Mouse (Mus musculus) cerebellum, postnatal 36 days (tissue): ENCODE data around the gene H2-Oa.
"Not testable (repeated sequence)": the region's sequence is repeated elsewhere in the genome, so short reads cannot be mapped to it uniquely, and the experiment has no call there.

ENCODE experiments used
- DNase-seq, 2 experiments: peaks; one replicate each; pipeline ENCODE4 v3.0.0; 2021 to 2022; ENCODE audit warnings: mixed read lengths in 2 of 2

H2-Oa gene

DNA sequence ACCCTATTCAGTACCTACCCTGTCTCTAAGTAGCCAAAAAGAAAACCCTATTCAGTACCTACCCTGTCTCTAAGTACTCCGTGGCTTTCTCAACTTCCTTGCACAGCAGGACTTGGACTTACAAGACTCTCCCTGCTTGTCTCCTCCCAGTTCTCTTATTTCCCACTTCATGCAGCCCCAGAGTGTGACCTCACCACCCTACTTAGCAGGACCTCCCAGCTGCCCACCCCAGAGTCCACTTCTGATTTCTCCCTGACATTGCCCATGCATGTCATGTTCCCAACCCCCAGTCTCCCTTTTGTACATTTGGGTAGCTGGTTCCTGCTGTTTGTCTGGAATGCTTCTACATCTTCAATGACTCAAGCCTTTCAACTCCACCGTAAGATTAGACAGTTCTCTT, 31.4 kb downstream of the H2-Oa start:
- no peak for DNase-seq

DNA sequence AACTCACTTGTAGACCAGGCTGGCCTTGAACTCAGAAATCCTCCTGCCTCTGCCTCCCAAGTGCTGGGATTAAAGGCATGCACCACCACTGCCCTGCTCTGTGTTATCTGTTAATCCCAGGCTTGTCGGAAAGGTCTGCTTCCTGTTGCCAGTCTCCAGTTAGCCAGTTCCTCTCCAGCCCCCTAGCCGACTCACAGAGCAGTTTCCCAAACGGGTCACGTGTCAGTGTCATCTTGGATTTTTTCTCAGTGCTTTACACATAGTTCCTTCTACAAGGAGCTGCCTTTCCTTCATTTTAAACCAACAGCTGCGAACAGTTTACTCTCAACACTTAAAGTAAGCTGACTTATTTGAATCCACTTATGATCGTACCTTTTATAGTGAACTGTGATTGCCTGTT, 32.5 kb downstream of the H2-Oa start:
- DNase-seq, result no peak

DNA sequence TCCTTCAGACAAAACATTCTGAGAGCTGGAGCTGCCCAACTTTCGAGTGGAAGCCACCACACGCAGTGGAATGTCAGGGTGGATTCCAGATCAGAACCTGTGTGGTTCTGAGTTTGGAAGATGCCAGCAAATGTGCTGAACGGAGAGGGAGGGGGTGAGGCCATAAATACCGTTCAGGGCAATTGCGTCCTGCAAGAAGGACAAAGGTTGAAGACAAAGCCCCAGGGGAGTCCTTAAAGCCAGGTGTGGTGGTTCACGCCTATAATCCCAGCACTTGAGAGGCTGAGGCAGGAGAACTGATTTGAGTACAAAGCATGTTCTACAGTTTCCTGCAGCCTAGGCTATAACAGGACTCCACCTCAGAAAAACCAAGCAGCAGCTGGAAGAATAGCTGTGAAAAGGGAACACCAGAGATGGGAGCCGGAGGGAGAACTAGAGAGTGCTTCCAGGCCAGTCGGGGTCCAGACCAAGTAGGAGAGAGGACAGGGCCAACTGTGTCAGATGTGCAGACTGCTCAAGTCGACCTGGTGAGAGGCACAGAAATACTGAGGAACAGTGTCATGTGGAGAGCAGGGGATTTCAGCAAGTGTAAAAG, 34.8 kb downstream of the H2-Oa start:
- no peak for DNase-seq

DNA sequence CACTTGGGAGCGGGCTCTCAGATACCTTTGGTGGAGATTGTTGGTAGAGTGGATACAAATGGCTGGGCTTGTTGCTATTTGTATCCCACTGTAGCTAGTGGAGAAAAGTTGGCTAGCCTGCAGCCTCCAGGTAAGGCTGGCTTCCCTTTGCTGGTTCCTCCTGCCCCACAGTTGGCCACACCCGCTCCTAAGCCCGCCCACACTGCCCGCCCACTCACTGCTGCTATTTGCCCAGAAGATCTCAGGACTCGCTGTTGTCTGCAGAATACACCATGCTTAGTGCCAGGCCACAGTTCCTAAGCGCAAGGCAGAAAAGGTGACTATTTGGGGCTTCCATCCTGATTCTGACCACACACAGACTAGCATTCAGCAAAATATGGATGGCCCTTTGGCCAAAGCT, 35.3 kb downstream of the H2-Oa start:
- DNase-seq, result peak; percentile 65 to 75

DNA sequence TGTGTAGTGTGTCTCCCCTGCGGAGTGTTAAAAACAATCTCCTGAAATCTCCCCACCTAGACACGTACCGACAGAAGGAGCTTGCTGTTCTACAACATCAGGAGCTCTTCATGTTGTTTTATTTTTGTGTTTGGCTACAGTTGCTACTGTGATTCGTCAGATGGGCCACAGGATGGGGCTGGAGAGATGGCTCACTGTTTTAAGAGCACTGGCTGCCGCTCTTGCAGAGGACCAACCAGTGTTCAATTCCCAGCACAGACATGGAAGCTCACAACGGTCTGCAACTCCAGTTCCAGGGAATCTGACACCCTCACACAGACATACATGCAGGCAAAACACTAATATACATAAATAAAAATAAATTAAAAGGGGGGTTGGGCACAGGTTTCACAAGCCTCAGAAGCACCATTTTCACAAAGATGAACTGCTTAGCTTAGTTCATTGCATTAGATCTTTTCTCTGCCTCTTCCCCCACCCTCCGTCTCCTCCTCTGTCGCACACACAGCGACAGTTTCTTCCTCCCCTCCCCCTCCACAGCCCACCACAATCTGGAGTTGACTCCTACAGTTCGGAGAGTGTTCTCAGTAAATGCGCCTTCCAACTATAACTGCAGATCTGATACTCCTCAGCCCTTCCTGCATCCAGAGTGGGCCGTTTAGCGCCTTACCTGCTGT, 36.3 kb downstream of the H2-Oa start:
- no peak for DNase-seq

DNA sequence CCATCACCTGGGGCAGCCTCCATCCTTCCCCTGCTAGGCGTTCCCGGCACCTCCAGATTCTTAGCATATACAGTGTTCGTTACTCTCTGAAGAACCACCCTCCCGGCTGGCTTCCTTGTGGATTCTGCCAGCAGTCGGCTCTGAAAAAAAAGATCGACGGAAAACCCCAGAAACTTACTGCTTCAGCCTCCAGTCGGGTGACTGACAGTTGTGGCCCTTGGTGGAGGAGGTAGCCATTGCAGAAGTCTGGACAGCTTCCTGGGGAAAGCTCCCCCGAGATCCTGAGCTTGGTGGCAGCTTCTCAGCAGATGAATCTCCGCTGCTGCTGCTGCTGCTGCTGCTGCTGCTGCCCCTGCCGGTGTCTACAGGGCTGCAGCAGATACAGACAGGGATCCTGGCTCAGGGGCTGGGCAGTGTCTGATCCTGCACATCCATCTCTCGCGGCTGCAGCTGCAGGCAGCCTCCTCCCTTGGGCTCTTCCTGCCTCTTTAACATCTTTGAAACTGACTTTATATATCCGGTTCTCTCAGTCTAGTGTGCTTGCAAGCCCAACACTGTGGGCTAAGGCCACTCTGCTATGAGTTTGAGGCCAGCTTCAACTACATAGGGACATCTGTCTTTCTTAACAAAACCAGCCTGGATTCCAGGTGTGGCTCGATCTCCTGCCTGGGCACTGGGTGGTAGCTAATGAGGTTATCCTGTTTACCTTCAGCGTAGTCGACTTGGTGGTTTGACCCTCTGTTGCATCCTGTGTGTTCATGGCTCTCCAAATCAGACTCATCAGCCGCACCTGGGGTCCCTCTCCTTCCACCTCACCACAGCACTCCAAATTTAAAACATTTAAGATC, 37.0 kb downstream of the H2-Oa start:
- DNase-seq, result no peak

DNA sequence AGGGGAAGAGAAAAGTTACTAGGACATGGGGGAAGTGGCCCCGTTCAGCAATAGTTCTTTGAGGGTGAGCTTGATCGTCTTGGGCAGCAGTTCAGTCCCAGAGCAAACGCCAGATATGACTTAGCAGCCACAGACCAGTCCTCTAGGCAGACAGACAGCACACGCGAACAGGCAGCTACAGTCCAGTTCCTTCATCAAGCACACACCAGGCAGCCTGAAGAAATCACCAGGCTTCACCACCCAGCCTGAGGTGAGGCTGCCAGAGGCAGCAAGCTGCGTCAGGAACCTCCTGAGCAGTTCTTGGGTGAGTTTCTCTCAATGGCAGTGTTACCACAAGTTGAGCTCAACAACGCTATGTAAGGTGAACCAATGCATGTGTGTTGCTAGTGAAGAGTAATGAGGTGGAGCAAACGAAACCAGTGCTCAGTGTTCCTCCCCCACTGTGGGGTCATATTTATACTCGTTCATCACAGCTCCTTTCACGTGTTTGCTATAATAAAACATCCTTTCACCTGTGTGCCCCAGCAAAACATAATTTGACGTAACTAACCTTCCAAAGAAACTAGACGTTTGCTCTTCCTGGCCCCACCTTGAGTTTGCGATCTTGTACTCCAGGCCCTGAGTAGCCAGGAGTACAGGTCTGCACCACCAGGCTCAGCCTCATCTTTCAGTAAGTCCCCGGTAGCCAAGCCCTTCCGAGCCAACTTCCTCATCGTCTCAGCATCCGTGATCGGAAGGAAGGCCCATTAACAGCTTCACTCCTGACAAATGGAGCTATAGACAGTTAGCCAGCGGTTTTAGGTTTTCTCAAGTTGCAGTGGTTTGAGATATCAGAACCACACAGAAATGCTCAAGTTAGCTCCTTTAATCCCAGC, 38.2 kb downstream of the H2-Oa start:
- no peak for DNase-seq

DNA sequence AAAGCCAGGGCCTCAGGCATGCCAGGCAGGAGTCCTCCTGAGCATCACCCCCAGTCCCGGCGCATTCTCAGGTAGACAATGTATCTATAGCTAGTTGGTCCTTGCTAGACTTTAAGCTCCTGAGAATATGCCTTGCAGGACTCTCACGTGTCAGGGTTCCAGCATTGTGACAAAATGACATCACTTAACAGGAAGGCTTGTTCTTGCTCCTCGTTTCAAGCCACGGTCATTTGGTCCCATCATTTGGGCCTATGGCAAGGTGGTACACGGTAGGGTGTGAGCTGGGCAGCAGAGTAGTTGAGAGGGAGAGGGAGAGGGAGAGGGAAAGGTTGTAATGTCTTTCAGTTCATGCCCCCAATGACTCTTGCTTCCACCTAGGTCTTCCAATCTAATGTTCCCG, 39.8 kb downstream of the H2-Oa start:
- DNase-seq, result no peak

DNA sequence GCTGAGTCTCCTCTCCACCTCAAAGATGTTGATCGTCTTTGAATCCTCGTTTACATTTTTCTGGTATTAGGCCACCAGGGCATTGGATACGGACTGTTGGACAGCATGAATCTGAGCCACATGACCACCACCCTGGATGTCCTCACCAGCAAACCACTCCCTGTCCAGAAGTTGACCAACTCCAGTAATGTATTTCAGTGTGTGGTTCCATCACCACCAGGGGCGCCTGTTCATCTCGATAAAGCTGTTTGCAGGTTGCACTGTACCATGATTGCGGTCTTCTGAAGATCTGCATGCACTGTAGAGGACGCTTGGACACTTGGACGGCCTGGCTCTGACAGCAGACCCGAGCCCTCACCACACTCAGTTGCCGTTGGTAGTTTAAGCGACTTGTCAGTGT, 41.1 kb downstream of the H2-Oa start:
- DNase-seq, result no peak

DNA sequence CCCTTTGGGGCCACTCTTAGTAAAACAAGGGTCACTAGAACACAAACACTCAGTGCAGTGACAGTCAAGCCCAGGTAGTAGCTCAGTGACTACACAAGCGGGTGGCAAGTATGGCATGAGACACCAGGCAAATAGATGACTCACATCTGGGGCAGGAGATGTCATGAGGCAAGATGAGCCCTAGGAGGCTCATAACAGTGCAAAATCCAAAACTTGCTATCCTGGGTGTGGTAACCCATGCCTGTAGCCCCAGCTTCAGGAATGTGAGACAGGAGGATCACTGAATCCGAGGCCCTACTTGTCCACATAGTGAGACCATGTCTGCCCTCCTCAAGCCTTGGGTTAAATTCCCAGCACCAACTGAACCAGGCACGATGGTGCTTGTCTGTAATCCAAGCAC, 42.3 kb downstream of the H2-Oa start:
- DNase-seq, result no peak

DNA sequence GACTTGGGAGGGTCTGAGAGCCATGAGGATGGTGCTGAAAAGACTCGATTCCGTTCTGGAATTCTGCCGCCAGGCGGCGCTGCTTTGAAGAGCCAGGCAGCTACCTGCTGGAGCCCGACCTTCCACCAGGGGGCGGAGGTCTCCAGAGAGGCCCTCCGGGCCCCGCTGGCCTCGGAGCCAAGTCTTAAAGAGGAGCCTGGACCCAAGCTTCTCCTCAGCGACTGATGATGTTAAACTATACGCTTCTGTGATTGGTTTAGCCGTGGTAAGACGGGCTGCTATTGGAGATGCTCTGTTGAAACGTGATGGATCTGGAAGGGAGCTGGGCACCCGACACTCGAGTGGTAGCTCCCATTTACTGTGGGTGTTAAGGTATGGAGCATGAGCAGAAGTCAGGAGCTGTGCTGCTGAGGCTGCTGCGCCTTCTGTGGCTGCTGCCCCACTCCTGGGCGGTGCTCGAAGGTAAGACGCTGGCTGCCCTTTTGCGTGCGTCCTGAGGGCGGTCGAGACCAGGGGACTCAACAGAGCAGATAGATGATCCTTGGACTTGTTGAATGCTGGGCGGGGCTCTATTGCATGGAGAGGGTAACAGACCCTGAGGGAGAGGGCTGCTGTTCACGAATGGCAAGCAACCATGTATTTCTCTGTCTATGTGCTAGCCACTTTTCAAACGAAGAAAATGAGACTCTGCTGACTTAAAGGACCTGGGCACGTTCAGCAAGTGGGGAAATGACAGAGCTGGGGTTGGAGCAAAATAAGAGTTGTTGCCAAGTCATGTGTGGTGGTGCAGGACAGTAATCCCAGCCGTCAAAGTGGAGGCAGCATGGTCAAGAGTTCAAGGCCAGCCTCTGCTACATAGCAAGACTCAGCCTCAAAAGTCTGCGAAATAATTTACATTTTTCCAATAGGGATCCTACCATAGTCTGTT, 43.4 kb downstream of the H2-Oa start:
- peak; percentile 98 to 99 for DNase-seq

DNA sequence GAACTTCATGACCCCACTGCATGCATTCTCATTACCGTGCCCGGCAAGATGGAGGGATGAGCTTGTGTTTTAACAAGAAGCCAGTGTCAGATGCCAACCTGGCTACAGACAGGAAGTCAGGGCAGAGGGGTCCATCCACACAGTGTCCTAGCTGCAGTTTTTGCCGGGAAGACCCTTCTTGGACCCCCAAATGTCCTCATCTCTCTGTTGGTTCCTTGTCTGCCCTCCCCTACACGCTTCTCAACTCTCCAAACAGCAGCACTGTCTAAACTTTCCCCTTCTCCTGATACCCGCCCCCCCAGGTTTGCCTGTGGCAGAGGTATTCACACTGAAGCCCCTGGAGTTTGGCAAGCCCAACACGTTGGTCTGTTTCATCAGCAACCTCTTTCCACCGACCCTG, 45.5 kb downstream of the H2-Oa start:
- DNase-seq, result no peak

DNA sequence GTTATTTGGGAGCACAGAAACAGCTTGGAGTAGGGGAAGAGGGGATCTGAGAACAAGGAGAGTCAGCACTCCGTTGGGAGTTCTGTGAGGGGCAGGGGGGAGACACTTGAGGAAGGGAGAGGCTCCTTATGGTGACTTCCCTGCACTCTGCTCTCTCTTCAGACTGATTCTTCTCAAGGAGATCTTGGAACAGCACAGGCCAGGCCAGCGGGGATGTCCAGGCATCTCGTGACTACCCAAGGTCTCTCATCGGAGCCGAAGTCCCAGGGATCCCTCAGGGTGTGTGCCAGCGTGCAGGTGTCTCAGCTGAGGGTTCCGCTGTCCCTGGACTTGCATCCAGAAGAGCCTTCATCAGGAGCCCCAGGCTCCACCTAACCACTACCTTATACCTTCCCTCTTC, 46.5 kb downstream of the H2-Oa start:
- no peak for DNase-seq

DNA sequence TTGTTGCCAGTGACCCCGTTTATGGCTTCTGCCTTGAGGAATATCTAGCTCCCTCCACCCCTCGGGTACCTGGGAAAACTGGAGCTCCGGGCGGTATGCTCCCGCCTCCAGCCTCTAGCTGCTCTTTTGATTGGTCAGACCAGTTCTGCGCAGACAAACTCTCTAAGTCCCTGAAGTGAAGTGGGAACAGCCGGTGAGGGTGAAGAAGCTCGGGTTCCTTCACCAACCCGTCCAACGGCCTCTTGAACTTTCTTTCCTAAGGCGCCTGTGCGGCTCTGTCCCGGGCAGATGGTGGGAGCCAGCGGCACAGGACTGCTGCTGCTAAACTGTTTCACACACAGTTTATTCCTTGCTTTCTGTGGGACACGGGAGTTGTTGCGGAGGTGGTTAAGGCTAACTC, 47.3 kb downstream of the H2-Oa start:
- DNase-seq, result no peak

DNA sequence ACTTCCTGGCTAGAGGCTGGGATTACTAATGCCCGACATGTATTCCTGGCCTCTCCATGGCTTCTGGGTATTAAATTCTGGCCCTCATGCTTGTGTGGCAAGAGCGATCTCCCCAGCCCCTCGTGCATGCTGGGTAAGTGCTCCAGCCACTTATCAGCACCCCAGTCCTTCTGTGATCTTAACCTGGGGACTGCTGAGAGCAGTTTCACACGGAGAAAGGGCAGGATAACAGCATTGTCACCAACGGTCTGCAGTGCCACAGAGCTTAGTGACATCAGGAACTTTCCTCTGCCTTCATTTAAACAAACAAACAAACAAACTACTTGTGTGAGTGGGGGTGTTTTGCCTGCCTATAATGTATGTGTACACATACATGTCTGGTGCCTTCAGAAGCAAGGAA, 48.1 kb downstream of the H2-Oa start:
- DNase-seq, result no peak

DNA sequence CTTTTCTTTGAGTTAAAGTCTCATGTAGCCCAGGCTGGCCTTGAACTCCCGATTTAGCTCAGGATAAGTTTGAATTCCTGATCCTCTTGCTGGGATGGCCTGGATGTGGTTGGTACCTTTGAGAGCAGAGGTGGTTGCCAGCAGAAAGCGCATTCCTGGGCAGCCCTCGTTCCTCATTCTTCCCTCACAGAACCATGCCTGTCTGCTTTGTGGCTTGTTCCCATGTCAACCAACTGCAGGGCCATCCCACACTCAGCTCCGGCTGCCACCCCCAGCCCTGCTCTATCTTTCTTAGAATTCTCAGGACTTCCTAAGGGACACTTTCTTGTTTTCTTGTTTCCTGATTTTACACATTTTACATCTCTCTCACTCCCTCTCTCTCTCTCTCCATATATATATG, 49.3 kb downstream of the H2-Oa start:
- no peak for DNase-seq

DNA sequence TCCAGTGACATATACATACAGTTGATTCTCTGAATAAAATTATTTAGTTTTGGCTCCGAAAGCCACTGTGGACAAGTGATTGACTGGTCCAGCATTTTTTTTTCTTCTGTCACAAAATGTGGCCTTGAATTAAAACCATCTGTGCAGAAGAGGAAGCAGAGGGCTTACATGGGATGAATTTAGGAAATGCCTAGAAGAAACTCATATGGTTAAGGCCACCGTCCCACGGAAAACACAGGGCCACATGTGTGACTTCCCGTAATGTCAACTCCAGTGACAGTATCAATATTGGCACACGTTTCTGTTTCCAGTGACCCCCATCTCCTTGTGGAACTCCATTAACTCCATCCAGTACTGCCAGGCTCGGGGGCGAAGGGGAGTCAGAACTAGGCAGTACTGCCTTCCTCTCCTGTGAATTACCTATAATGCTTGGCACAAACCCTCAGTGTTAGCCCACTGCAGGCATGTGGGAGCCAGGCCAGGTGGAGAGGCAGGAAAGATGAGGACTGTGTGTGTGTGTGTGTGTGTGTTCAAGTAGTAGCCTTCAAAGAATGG, 50.4 kb downstream of the H2-Oa start:
- DNase-seq, result no peak

DNA sequence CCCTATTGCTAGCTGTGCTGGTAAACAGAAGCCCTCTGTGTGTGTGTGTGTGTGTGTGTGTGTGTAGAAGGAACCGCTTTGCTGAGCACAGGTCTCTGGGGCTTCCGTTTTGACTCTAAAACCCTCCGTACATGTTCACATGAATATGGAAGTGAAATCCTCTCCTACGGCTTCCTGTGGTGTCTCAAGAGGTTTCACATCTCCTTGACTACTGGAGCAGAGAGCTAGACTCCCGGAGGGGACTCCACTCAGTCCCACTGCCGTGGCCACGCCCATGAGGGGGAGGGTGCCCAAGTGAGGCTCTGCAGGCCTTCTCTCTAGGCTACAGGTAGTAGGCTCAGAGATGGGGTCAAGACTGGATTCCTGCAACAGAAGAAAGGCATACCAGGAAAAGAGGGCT, 50.9 kb downstream of the H2-Oa start, which contains the start of gene H2-DMb2:
H2-DMb2 (plus strand) TSS at position 275 of the 400 bp plus-strand sequence.
- no peak for DNase-seq

DNA sequence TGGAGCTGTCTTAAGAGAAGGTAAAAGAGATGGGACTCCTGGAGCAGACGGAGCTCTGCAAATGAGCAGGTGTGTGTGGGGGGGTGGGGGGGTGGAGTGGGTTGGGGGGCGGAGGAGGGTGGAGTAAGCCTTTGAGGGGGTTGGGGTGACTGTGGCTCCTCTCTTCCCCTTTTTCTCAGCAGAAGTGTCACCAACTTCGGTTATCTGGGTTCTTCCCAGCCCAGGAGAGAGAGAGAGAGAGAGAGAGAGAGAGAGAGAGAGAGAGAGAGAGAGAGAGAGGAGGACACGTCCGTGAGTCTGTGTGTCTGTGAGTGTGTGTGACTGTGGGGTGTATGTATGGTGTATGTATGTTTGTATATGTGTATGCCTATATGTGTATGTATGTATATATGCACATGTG, 51.3 kb downstream of the H2-Oa start:
- no peak for DNase-seq

DNA sequence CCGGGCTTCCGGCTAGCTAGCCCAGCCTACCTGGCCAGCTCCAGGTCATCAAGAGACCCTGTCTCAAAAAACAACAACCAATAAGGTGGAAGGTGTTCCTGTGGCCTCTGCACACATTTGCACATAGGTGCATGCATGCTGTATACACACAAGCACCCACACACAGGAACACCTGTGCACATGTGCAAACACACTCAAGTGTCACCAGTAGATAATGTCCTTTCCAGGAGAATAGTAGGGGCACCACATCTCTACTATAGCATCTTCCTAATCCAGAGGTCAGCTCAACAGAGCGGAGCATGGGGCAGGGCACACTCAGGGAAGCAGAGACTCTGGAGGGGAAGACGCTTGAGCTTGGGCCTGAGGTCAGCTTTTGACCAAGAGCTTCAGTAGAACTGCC, 52.1 kb downstream of the H2-Oa start:
- DNase-seq, result not testable (repeated sequence)
